Mouse (Mus musculus): Measurements from ENCODE around the gene Olfr1263.

The Olfr1263 gene

DNA sequence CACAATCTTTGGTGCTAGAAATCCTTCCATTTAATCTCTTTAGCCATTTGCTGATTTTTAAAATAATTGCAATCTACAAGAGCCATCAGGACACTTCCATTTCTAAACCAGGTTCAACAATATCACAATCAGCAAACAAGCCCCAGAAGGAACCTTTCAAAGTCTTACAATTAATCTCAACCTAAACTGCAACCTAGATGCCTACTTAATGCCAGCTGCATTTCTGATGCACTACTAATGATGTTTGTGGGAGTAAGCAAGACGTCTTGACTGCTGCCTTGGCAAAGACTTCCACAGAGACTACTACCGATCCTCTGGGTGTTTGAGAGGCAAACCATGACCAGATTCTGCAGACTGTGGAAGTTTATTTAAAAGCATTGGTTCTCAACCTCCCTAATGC, at the start of gene Olfr1263:
Gene Olfr1263 (plus strand): TSS at position 301 of the 400 bp plus-strand sequence.
- DNase-seq: no peak

DNA sequence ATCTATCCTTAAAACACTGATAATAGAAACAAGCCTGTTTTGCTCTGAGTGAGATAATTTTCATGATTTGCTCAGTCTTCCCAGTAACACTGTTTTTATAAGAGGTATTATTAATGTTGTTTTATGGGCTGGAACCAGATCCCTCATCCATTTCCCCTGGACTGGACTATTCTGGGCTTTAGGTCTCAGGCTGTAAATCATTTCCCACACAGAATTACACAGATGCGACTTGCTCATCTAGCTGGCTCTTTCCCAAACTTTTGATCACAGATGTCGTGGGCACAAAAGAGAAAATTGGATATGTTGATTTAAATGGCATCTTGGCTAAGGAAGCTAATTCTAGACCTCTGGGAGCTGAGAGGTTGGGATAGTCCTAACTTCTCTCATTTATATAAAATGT, 37.7 kb upstream of the Olfr1263 start, which contains the start of gene Olfr1260:
Gene Olfr1260 (plus strand): TSS at position 157 of the 400 bp plus-strand sequence.
- DNase-seq: no peak

DNA sequence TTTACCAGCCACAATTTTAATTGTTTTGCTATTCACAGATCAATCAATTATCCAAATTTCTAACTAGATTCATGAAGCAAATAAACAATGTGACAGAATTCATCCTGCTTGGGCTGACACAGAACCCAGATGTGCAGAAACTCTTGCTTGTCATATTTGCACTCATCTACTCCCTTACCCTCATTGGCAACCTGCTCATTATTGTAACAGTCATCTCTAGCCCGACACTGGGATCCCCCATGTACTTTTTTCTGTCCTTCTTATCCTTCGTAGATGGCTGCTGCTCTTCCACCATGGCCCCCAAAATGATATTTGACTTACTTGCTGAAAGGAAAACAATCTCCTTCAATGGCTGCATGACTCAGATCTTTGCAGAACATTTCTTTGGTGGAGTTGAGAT, 34.2 kb upstream of the Olfr1263 start:
- no peak for DNase-seq

DNA sequence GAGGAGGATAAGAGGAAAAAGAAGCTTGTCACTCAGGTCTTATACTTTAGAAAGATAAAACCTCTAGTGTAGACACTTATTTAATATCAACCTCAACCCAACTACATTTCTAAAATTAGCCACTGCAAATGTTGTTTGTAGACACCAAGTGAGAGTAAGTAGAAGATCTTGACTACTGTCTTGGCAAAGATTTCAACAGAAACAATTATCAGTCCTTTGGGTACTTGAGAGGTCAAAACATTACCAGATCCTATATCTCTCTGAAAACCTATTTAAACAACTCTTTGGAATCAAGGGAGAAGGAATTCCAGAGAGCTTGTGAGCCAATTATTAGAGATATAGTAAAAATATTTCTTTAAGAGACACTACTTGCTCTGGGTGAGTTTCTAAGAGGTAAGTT, 21.0 kb upstream of the Olfr1263 start, which contains the start of gene Olfr1261:
Gene Olfr1261 (plus strand): TSS at position 301 of the 400 bp plus-strand sequence.
- no peak for DNase-seq

DNA sequence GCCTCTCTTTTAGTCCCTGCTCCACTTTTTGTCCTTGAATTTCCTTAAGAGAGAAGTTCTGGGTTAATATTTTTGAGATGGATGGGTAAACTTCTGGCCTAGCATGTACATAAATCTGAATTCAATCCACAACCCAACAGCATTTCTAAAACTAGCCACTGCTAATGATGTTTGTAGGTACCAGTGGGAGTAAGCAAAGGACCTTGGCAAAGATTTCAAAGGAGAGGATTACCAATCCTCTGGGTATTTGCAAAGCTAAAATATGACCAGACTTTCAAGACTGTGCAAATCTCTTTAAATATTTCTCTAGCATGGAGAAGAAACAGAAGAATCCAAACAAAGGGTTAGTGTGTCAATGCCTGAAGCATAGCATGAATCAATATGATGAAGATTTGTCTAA, 12.1 kb upstream of the Olfr1263 start, which contains the start of gene Olfr1262:
Gene Olfr1262 (plus strand): TSS at position 301 of the 400 bp plus-strand sequence.
- DNase-seq: no peak

DNA sequence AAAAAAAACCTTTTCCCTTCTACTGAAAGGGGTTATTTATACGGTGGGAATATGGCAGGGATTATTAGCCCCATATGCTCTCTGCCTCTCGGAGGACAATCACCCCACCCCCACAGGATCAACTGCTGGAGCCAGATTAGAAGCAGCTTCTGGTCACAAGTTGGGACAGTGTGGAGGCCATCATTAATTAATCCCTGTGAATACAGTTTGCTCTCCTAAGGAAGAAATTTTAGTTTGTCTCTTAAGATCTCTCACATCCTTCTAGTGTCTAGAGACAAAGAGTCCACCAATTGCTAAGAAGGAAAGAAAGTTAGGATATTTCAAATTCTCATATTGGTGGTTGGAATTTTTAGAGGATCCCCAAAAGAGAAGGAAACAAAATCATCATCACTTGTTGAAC, 13.5 kb downstream of the Olfr1263 start, which contains the start of gene Olfr1264:
Gene Olfr1264 (minus strand): TSS at position 101 of the 400 bp plus-strand sequence.
- no peak for DNase-seq

DNA sequence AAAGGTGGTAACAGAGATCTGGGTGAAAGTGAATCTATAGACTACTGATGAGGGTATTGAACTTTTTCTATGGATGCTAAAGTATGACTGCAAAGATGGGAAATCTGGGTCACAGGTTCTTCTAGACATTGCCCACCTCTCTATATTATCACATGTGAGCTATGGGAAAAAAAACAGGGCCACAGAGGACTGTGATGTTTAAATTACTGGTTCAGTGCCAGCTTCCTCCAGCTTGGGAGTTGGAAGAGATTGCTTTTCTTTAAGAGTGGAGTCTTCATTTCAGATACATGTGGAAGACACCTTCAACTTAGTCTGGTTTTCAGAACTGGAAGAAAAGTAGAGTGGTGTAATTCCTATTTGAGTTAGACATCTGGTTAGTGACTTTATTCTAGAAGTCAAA, 23.1 kb downstream of the Olfr1263 start, which contains the start of gene Olfr1265:
Gene Olfr1265 (plus strand): TSS at position 301 of the 400 bp plus-strand sequence.
- DNase-seq: no peak

DNA sequence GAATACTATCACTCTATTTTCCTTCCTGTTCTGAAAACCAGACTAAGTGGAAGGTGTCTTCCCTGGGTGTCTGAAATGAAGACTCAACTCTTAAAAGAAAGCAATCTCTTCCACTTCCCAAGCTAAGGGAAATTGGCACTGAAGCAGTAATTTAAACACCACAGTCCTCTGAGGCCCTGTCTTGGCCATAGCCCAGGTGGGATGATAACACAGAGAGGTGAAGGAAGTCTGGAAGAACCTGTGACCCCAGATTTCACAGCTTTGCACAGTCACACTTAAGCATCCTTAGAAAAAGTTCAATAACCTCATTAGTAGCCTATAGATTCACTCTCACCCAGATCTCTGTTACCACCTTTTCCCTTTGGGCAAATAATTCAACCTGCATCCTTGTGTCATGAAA, 51.6 kb downstream of the Olfr1263 start, which contains the start of gene Olfr140:
Gene Olfr140 (minus strand): TSS at position 101 of the 400 bp plus-strand sequence.
- DNase-seq: no peak
